Mouse (Mus musculus) kidney, embryonic 14.5 days (tissue): ENCODE measurements around the gene Sh2d3c. TPM values are rescaled to one million over a fixed set of nuclear protein-coding genes. Genes with fewer than 3 reads are reported as not detected.
A peak's percentile ranks its signal among the peaks of the same experiment; 100 is the strongest.

Experiments
- ATAC-seq: fragments of 200-750 bp; cut with Nextera tagmentation; 2 replicates; pipeline ENCODE4 v1.8.0; 2017; ENCODE audit warnings: moderate number of reproducible peaks, mild to moderate bottlenecking, moderate TSS enrichment, moderate library complexity; ENCODE audit not compliant: low FRiP score, low TSS enrichment
- H3K27ac ChIP-seq: fragments of 300-500 bp; sonication (generic); 2 replicates; pipeline ENCODE4 v1.5.1; 2014; ENCODE audit warnings: low read depth, mild to moderate bottlenecking, low read length, moderate library complexity, mixed read lengths
- H3K27me3 ChIP-seq: fragments of 300-500 bp; sonication (generic); 2 replicates; pipeline ENCODE4 v1.6.1; 2014; ENCODE audit warnings: mild to moderate bottlenecking, low read length; ENCODE audit not compliant: control insufficient read depth, insufficient read depth
- H3K36me3 ChIP-seq: fragments of 300-500 bp; sonication (generic); 2 replicates; pipeline ENCODE4 v1.6.1; 2014; ENCODE audit warnings: low read length, mixed read lengths; ENCODE audit not compliant: control insufficient read depth, insufficient read depth
- H3K4me1 ChIP-seq: fragments of 300-500 bp; sonication (generic); 2 replicates; pipeline ENCODE4 v1.6.1; 2014; ENCODE audit warnings: low read length, mixed read lengths; ENCODE audit not compliant: control insufficient read depth, insufficient read depth
- H3K4me2 ChIP-seq: fragments of 300-500 bp; sonication (generic); replicated peaks from 2 replicates; pipeline ENCODE4 v1.6.1; 2014; ENCODE audit warnings: low read depth, mild to moderate bottlenecking, low read length
- H3K4me3 ChIP-seq: fragments of 300-500 bp; sonication (generic); 2 replicates; pipeline ENCODE4 v1.5.1; 2014; ENCODE audit warnings: mild to moderate bottlenecking, low read length
- H3K9ac ChIP-seq: fragments of 300-500 bp; sonication (generic); 2 replicates; pipeline ENCODE4 v1.6.1; 2014; ENCODE audit warnings: low read depth, mild to moderate bottlenecking, low read length, moderate library complexity
- H3K9me3 ChIP-seq: fragments of 300-500 bp; sonication (generic); 2 replicates; pipeline ENCODE4 v1.6.1; 2016; ENCODE audit warnings: low read length; ENCODE audit not compliant: control insufficient read depth
- WGBS: fragments of 180-500 bp; shearing (Covaris S2); extraction: QIAGEN DNeasy Blood & Tissue Kit; methylation state at CpG from one replicate; pipeline ENCODE4 v1.1.7; 2014; 5-methylcytosine and 5-hydroxymethylcytosine counted together
- polyA plus RNA-seq: library from polyadenylated mRNA; unstranded; fragments of >200 nt; fragmentation: Nextera tagmentation; extraction: Ambion mirVana; gene quantifications from 2 replicates; pipeline ENCODE4 v1.2.1, GENCODE M21; 2014

The Sh2d3c gene
- polyA plus RNA-seq, 1 experiment from 2014 or later = 25.4 TPM

- no peak overlapping the region for H3K9ac ChIP-seq
- ATAC-seq = no peak
- H3K4me2 ChIP-seq = no peak overlapping the region
- no peaks in the 10 kb centered on the region for H3K9me3 ChIP-seq
- H3K4me3 ChIP-seq = no peak overlapping the region
- no peaks in the 10 kb centered on the region for H3K4me1 ChIP-seq
- H3K27ac ChIP-seq = no peak overlapping the region
- H3K36me3 ChIP-seq = peaks cover 45% of the 10 kb centered on the region
- no peaks in the 10 kb centered on the region for H3K27me3 ChIP-seq
- 58% methylated on average over 6 of the region's 6 CpGs for WGBS
Observed at GRCm38 (mm10) chr2:32681754-32682153, 39.1 kb upstream of the Sh2d3c start.

GRCm38 (mm10) chr2:32682721-32683417 lies 38.0 kb upstream of the Sh2d3c start:
- no peak overlapping the region for H3K9ac ChIP-seq
- no peaks in the 10 kb centered on the region for H3K27me3 ChIP-seq
- no peak overlapping the region for H3K4me3 ChIP-seq
- no peak overlapping the region for H3K4me2 ChIP-seq
- no peaks in the 10 kb centered on the region for H3K4me1 ChIP-seq
- no peaks in the 10 kb centered on the region for H3K9me3 ChIP-seq
- 82% methylated on average over 14 of the region's 14 CpGs for WGBS
- peaks cover 56% of the 10 kb centered on the region for H3K36me3 ChIP-seq
- ATAC-seq = no peak
- no peak overlapping the region for H3K27ac ChIP-seq

GRCm38 (mm10) chr2:32683701-32684100 lies 37.2 kb upstream of the Sh2d3c start:
- no peak overlapping the region for H3K9ac ChIP-seq
- H3K4me3 ChIP-seq = no peak overlapping the region
- H3K9me3 ChIP-seq = no peaks in the 10 kb centered on the region
- H3K4me1 ChIP-seq = no peaks in the 10 kb centered on the region
- peaks cover 57% of the 10 kb centered on the region for H3K36me3 ChIP-seq
- WGBS = 86% methylated on average over 10 of the region's 10 CpGs
- ATAC-seq = no peak
- no peak overlapping the region for H3K4me2 ChIP-seq
- H3K27ac ChIP-seq = no peak overlapping the region
- H3K27me3 ChIP-seq = no peaks in the 10 kb centered on the region

GRCm38 (mm10) chr2:32684681-32685428 lies 36.0 kb upstream of the Sh2d3c start:
- Histone ChIP-seq H3K4me3 (no peak overlapping the region), H3K9me3 (no peaks in the 10 kb centered on the region), H3K27ac (no peak overlapping the region), H3K9ac (no peak overlapping the region), H3K4me2 (no peak overlapping the region), H3K27me3 (no peaks in the 10 kb centered on the region), H3K4me1 (no peaks in the 10 kb centered on the region), H3K36me3 (peaks cover 57% of the 10 kb centered on the region)
- 93% methylated on average over 15 of the region's 15 CpGs for WGBS
- ATAC-seq = no peak

GRCm38 (mm10) chr2:32685807-32686206 lies 35.0 kb upstream of the Sh2d3c start:
- H3K4me2 ChIP-seq = no peak overlapping the region
- H3K27ac ChIP-seq = no peak overlapping the region
- 91% methylated on average over 3 of the region's 3 CpGs for WGBS
- 0 out of 2 replicates have a peak, but pooled peaks cover 4% of the 10 kb centered on the region for H3K4me1 ChIP-seq
- H3K9me3 ChIP-seq = no peaks in the 10 kb centered on the region
- no peak overlapping the region for H3K9ac ChIP-seq
- H3K27me3 ChIP-seq = no peaks in the 10 kb centered on the region
- ATAC-seq = no peak
- H3K4me3 ChIP-seq = no peak overlapping the region
- H3K36me3 ChIP-seq = peaks cover 57% of the 10 kb centered on the region

GRCm38 (mm10) chr2:32686640-32687039 lies 34.2 kb upstream of the Sh2d3c start:
- no peak for ATAC-seq
- WGBS = 93% methylated on average over 6 of the region's 6 CpGs
- no peaks in the 10 kb centered on the region for H3K27me3 ChIP-seq
- H3K4me3 ChIP-seq = no peak overlapping the region
- H3K4me2 ChIP-seq = no peak overlapping the region
- H3K4me1 ChIP-seq = 0 out of 2 replicates have a peak, but pooled peaks cover 4% of the 10 kb centered on the region
- no peak overlapping the region for H3K9ac ChIP-seq
- H3K27ac ChIP-seq = no peak overlapping the region
- no peaks in the 10 kb centered on the region for H3K9me3 ChIP-seq
- H3K36me3 ChIP-seq = peaks cover 61% of the 10 kb centered on the region

GRCm38 (mm10) chr2:32687562-32687961 lies 33.3 kb upstream of the Sh2d3c start:
- ATAC-seq = no peak
- Histone ChIP-seq H3K4me3 (no peak overlapping the region), H3K9me3 (no peaks in the 10 kb centered on the region), H3K4me1 (peaks cover 6% of the 10 kb centered on the region; the same call in 1 of the 2 replicates), H3K27me3 (no peaks in the 10 kb centered on the region), H3K36me3 (peaks cover 57% of the 10 kb centered on the region), H3K4me2 (no peak overlapping the region), H3K27ac (no peak overlapping the region), H3K9ac (no peak overlapping the region)
- WGBS = 98% methylated on average over 8 of the region's 8 CpGs

GRCm38 (mm10) chr2:32689420-32689819 lies 31.4 kb upstream of the Sh2d3c start:
- ATAC-seq = peak; percentile 26; the same call in 1 of the 2 replicates
- H3K27me3 ChIP-seq = no peaks in the 10 kb centered on the region
- H3K4me2 ChIP-seq = no peak overlapping the region
- WGBS = 23% methylated on average over 5 of the region's 5 CpGs
- H3K4me1 ChIP-seq = peaks cover 14% of the 10 kb centered on the region
- H3K9me3 ChIP-seq = no peaks in the 10 kb centered on the region
- H3K27ac ChIP-seq = no peak overlapping the region
- no peak overlapping the region for H3K9ac ChIP-seq
- H3K4me3 ChIP-seq = no peak overlapping the region
- H3K36me3 ChIP-seq = peaks cover 39% of the 10 kb centered on the region

- H3K4me3 ChIP-seq = no peak overlapping the region
- H3K9me3 ChIP-seq = no peaks in the 10 kb centered on the region
- no peaks in the 10 kb centered on the region for H3K27me3 ChIP-seq
- H3K9ac ChIP-seq = no peak overlapping the region
- peaks cover 14% of the 10 kb centered on the region for H3K4me1 ChIP-seq
- H3K27ac ChIP-seq = no peak overlapping the region
- H3K36me3 ChIP-seq = peaks cover 23% of the 10 kb centered on the region
- H3K4me2 ChIP-seq = no peak overlapping the region
- ATAC-seq = no peak
- WGBS = 76% methylated on average over 11 of the region's 11 CpGs
Observed at GRCm38 (mm10) chr2:32691041-32691440, 29.8 kb upstream of the Sh2d3c start.
